Mouse (Mus musculus) forelimb bud, embryonic 11.5 days (tissue): Measurements from ENCODE around the gene Bub1b.
"Not testable (repeated sequence)": the region's sequence is repeated elsewhere in the genome, so short reads cannot be mapped to it uniquely, and the experiment has no call there.

Experiments
- DNase-seq: peaks from one replicate; pipeline ENCODE4 v3.0.0-alpha.2; 2012; ENCODE audit warnings: low read depth, low spot score

Bub1b gene

GRCm38 (mm10) chr2:118597673-118598568 lies at the start of gene Bub1b:
Gene Bub1b (plus strand): TSS chr2:118598211.
- peak; percentile 92 for DNase-seq

DNA sequence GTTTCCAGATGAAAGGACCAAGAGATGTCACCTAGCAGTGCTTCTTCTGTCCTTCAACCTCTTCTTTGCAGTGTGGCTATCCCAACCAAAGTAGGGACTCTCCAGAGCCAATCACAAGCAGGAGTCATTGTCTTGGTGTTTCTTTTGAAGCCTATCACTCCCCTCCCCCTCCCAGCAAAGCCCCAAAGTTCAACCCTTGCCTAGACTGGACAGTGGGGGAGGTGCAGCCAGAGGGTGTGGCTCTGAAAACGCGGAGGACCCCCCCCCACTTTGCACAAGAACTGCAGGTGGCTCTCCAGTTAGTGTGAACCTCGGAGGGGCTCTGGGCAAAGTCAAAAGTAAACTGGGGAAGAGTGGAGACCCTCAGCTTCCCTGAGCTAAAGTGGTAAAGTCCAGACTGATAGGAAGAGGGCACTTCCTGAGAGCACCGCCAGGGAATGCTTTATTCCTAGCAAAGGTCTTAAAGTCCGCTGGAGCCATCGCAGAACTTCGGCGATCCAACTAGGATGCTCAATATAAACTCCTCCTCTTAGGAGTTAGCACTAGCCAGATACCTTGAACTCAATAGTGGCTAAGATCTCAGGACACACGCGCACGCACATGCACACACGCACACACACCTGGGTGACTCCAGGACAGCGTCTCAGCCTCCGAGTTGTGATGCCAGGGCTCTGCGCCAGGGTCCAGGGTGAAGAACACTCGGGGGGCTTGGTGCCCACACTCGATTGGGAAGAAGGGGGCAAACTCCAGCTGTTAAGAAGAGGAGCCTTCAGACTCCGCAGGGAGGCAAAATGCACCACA lies 49.4 kb upstream of the Bub1b start:
- DNase-seq = no peak

DNA sequence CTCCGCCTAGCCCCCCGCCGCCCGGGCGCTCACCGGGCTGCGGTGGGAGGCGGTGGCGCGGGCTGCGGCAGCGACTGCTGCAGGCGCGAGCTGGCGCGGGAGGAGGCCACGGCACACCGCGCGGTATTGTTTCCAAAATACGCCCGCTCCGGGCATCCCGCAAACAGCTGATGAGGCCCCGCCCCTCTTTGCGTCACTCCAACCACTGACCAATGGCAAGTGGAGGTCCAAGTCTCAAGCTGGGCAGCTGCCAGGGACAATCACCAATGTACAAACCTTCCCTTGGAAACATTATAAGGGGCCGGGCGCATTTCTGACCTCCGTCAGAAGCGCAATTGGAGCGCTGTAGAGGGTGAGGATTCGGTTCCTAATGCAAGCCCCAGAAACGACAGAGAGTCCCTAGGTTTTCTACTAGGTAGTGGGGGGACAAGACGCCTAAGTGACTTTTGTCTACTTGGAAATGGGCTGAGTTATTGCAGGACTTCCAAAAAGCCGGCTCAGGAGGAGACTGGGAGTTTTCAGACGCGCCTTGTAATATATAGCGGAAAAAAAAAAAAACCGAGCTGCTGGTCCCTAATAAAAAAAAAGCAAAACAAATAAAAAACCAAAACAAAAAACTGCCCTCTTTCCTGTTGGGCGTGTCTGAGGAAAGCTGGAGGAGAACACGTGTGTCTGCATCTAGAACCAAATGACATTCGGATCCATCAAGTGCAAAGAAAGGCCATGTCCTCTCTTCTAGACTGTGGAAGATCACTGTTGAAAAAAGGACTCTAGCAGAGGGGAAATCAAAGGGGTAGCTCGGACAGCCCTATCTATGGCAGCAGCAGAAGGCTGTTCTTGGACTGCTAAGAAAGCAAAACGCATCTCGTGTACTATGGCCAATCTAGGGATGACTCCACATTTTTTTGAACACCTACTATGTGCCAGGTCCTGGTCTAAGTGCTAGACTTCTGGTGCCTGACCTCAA lies 48.2 kb upstream of the Bub1b start, which contains the start of gene Bmf:
TSS of gene Bmf (minus strand) at position 181 of the 967 bp plus-strand sequence.
- peak; percentile 97 for DNase-seq

DNA sequence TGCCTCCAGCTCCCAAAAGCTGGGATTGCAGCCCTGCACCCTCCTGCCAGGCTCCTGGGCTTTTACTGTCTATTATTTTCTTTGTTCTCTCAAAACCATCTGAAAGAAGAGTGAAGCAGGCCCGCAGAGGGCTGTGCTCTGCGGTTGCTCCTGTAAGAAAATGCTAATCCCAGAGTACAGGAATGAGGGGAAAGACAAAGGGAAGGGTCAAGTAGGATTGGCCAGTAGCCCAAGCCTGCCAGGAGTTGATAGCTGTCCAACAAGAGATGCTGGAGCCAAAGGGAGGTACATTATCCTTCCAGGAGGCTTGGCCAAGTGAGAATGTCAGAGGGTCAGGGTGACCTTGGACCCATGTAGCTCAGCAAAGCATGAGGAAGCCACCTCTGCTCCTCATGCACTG lies 46.4 kb upstream of the Bub1b start:
- DNase-seq = no peak

DNA sequence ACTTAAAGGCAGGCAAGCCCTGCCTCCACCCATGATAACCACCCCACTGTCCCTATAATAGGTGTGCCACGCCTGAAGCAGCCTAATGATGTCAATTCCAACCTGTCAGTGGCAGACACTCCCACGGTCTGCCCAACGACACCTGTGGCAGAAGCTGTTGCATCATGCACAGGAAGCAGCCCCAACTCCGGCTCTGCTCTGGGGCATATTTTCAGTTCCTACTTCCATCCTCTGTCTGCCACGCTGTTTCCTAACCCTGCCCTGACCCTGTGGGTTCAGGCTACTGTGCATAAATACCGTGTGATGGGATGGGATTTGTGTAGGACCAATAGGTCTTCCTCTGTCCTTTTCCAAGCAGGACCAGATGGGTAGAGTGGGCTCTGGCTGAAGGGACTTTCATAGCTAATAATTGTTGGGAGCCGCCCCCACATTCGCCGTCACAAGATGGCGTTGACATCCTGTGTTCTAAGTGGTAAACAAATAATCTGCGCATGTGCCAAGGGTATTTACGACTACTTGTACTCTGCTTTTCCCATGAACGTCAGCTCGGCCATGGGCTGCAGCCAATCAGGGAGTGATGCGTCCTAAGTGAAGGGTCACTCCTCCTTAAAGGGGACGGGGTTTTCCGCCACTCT lies 43.5 kb upstream of the Bub1b start:
- DNase-seq = not testable (repeated sequence)

DNA sequence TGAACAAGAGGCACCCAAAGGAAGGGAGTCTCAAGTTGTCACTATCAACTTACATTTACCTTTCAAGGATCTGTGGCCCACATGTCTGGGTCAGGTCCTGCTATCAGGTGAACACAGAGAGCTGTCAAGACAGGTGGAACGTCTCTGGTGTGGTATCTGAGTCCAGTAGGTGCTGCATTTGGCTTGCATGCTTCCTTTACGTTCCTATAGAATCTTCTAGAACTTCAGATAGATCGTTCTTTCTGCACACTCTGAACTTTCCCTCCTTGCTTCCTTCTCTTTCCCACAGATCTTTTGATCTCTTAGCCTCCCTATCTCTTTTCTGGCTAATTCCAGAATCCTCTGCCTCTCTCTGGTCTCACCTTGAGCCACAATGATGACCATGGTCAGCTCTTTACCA lies 39.6 kb upstream of the Bub1b start:
- no peak for DNase-seq

DNA sequence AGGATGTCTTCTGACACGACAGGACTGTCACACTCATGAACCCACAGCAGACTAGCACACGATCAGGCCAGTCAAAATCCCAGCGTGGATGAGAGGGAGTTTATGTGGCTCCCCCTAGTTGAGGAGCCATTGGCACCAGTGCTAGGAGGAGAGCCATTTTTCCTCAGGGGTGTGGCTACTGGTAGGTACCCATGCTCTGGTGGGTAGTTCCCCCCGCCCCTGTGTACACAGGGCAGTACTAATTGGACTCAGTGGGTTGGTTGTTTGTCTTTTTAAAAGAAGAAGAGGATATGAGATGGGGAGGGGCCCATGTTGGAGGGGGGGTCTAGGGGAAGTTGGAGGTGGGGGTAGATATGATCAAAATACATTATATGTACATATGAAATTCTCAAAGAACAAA lies 36.0 kb upstream of the Bub1b start:
- no peak for DNase-seq

DNA sequence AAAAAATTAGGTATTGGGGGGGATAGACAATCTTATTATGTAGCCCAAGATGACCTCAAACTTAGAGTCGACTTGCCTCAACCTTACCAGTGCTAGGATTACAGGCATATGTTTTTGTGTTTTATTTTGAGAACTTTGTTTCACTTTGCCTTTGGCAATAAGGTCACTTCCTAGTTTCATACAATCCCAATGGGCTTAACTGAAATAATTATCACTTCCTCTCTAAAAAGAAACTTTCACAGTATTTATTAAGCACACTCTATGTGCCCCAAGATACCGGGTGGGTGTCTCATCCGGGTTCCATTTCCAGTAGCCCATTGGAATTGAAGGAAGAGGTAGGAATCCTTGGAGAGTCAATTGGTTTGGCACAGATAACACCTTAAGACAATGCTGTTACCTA lies 35.6 kb upstream of the Bub1b start:
- no peak for DNase-seq

GRCm38 (mm10) chr2:118567179-118567578 lies 30.8 kb upstream of the Bub1b start:
- DNase-seq = no peak

GRCm38 (mm10) chr2:118570939-118571338 lies 27.1 kb upstream of the Bub1b start:
- no peak for DNase-seq

DNA sequence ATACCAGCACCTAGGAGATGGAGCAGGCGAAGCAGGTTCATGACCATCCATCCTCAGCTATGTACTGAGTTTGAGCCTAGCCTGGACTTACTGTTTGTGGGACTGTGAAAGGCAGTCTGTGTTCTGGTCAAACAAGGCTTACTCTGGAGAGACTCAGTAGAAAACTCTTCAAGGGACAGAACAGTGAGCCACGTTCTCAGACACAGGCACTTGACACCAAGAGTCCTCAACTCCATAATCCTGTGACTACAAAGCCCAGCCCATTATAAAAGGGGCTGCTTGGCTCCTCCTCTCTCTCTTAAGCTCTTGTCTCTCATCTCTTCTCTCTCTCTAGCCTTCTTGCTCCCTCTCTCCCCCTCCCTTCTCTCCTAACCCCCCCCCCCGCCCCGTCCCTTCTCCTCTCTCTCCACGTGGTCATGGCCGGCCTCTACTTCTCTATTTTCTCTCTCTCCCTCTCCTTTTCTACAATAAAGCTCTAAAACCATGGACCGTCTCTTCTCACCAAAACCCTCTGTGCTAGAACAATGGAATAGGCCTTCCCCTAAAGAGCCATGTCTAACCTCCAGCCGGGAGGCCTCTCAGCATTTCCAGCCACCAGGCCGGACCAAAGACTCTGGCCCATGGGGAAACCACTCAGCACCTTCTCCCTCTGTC lies 25.7 kb upstream of the Bub1b start:
- no peak for DNase-seq

DNA sequence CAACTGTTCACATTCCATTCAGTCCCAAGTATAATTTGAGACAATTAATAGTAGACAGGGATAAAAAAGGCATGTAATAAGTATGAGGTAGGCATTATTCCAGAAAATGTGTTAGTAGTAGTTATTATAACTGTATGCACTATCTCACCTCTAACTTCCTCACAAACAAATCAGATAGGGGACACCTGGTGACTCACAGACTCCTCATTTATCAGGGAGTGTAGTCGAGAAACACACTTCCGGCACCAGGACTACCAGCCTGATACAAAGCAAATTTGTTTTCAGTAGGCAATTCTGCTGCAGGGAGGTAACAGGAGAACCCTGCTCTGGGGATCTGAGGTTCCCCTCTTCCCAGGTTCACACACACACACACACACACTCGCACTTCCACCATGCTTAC lies 24.9 kb upstream of the Bub1b start:
- no peak for DNase-seq

GRCm38 (mm10) chr2:118586013-118586412 lies 12.0 kb upstream of the Bub1b start:
- DNase-seq = no peak

- no peak for DNase-seq
These were observed 10.3 kb upstream of the Bub1b start for GRCm38 (mm10) chr2:118587686-118588085.

DNA sequence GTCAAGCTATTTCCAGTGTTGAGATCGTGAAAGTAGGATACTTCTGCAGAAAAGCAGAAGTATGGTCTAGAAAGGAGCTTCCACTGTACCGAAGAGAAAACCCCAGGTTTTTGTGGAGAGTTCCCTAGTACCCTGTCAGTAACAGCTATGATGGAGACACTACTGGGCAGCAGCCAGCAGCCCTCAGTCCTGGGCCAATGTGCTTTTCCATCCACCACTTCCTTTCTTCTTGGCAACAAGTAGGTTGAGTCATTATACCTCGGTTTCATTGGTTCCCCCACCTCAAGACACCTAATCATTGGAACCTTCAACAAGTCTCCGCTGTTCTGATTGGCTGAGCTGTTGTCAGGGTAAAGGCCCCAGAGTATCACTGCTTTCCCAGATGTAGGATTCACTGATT lies 6.9 kb upstream of the Bub1b start:
- DNase-seq = no peak

DNA sequence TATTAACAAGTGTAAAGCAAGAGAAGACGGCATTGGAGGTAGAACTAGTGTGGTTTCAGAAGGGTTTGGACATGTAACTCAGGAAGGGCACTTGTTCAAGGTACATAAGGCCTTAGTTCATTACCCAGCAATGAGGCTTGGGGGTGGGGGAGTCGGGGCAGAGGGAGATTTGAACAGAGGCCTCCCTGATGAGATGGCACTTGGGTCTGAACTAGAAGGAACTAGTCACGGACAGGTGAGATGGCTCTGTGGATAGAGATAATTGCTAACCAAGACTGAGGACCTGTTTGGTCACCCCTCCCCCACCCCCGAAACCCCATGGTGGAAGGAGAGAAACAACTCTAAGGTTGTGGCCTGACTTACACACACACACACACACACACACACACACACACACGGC lies 1.1 kb downstream of the Bub1b start:
- DNase-seq = no peak

DNA sequence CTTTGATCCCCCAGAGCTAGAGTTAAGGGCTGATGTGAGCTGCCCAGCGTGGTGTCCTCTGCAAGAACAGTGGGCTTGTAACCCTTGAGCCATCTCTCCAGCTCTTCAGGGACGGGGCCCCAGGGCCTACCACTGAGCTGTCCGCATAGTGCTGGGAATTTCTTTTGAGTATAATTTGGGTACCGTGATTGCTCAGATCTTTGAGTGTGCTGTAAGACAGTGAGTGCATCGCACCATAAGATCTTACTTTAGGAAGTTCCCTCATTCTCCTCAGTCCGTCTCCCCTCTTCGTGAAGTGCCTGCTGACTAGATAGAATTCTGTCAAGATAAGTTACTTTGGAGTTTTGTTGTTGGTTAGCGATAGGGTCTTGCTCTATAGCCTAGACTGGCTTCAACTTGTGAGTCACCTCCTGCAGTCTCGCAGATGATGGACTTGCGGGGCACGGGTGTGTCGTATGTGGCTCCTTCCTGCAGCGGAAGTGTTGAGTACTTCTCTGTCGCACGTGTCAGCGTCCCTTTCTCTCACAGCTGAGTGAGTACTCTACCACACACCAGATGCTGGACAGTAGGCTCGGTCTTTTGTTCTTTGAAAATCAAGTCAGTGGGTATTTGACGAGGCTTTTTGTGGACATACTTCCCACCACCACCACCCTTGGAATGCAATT lies 3.7 kb downstream of the Bub1b start:
- DNase-seq = no peak

- no peak for DNase-seq
These were observed 6.1 kb downstream of the Bub1b start for GRCm38 (mm10) chr2:118604091-118604490.

GRCm38 (mm10) chr2:118606032-118606431 lies 8.0 kb downstream of the Bub1b start:
- peak; percentile 13 for DNase-seq

DNA sequence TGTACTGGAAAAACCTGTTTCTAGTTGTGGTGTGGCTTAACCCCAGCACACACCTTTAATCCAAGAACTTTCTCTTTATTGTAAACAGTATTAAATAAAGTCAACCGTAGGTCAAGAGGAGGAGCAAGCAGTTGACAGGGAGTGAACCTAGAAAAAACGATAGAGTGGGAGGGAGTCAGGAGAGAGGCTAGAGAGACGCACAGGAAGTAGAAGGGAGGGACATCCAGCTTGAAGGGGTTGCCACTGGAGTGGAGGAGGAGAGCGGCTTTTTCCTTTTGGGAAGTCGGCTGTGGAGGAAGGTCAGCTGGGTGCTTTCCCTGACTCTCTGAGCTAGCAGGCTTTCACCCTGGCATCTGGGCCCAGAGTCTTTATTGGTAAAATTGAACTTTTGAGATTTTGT lies 9.0 kb downstream of the Bub1b start:
- no peak for DNase-seq
